Mouse (Mus musculus) embryonic facial prominence, embryonic 13.5 days (tissue): Measurements from ENCODE around the gene Hoxd1. TPM values are rescaled to one million over a fixed set of nuclear protein-coding genes. Genes with fewer than 3 reads are reported as not detected.
A peak's percentile ranks its signal among the peaks of the same experiment; 100 is the strongest.

ENCODE experiments used
- ATAC-seq: fragments of 200-750 bp; cut with Nextera tagmentation; 2 replicates; pipeline ENCODE4 v1.8.0; 2017; ENCODE audit warnings: low read depth; ENCODE audit not compliant: insufficient number of reproducible peaks, insufficient read depth, low FRiP score, low TSS enrichment
- H3K27ac ChIP-seq: fragments of 300-500 bp; sonication (generic); 2 replicates; pipeline ENCODE4 v1.5.1; 2015; ENCODE audit warnings: moderate library complexity, mild to moderate bottlenecking, inconsistent platforms
- H3K27me3 ChIP-seq: fragments of 300-500 bp; sonication (generic); 2 replicates; pipeline ENCODE4 v1.6.1; 2015; ENCODE audit warnings: mild to moderate bottlenecking, inconsistent platforms
- H3K36me3 ChIP-seq: fragments of 300-500 bp; sonication (generic); 2 replicates; pipeline ENCODE4 v1.6.1; 2015; ENCODE audit warnings: mild to moderate bottlenecking, inconsistent platforms
- H3K4me1 ChIP-seq: fragments of 300-500 bp; sonication (generic); 2 replicates; pipeline ENCODE4 v1.6.1; 2015; ENCODE audit warnings: inconsistent platforms
- H3K4me2 ChIP-seq: fragments of 300-500 bp; sonication (generic); 2 replicates; pipeline ENCODE4 v1.6.1; 2015; ENCODE audit warnings: moderate library complexity, mild to moderate bottlenecking, inconsistent platforms
- H3K4me3 ChIP-seq: fragments of 300-500 bp; sonication (generic); 2 replicates; pipeline ENCODE4 v1.5.1; 2015; ENCODE audit warnings: mild to moderate bottlenecking, inconsistent platforms
- H3K9ac ChIP-seq: fragments of 300-500 bp; sonication (generic); 2 replicates; pipeline ENCODE4 v1.6.1; 2015; ENCODE audit warnings: mild to moderate bottlenecking, inconsistent platforms
- H3K9me3 ChIP-seq: fragments of 300-500 bp; sonication (generic); 2 replicates; pipeline ENCODE4 v1.6.1; 2016; ENCODE audit warnings: inconsistent platforms
- WGBS: fragments of 180-500 bp; shearing (Covaris S2); methylation state at CpG from one replicate; pipeline ENCODE4 v1.1.7; 2015; ENCODE audit warnings: mixed read lengths; 5-methylcytosine and 5-hydroxymethylcytosine counted together
- polyA plus RNA-seq: library from polyadenylated mRNA; unstranded; fragments of >200 nt; fragmentation: Nextera tagmentation; extraction: Ambion mirVana; gene quantifications from 2 replicates; pipeline ENCODE4 v1.2.1, GENCODE M21; 2015

Gene Hoxd1
- polyA plus RNA-seq, 1 experiment from 2014 or later = 5.4 TPM

GRCm38 (mm10) chr2:74734451-74734850 is 28.3 kb upstream of the Hoxd1 start:
- ATAC-seq = no peak
- Histone ChIP-seq H3K4me3 (no peak overlapping the region), H3K9me3 (no peaks in the 10 kb centered on the region), H3K36me3 (no peaks in the 10 kb centered on the region), H3K27me3 (peaks cover 98% of the 10 kb centered on the region), H3K9ac (no peak overlapping the region), H3K27ac (no peak overlapping the region), H3K4me1 (peaks cover 17% of the 10 kb centered on the region), H3K4me2 (no peak overlapping the region)
- WGBS = 2% methylated on average over 13 of the region's 13 CpGs

- Histone ChIP-seq H3K27me3 (peaks cover 100% of the 10 kb centered on the region), H3K27ac (no peak overlapping the region), H3K4me3 (no peak overlapping the region), H3K4me2 (peak overlapping the region; percentile 46; the same call in 1 of the 2 replicates), H3K36me3 (no peaks in the 10 kb centered on the region), H3K9me3 (no peaks in the 10 kb centered on the region), H3K9ac (no peak overlapping the region), H3K4me1 (peaks cover 17% of the 10 kb centered on the region)
- ATAC-seq = no peak
- 3% methylated on average over 27 of the region's 27 CpGs for WGBS
Observed at GRCm38 (mm10) chr2:74734996-74735811, 27.6 kb upstream of the Hoxd1 start.

- no peak overlapping the region for H3K9ac ChIP-seq
- ATAC-seq = no peak
- peaks cover 100% of the 10 kb centered on the region for H3K27me3 ChIP-seq
- peak overlapping the region; percentile 29 for H3K4me3 ChIP-seq
- H3K4me1 ChIP-seq = peaks cover 17% of the 10 kb centered on the region
- H3K36me3 ChIP-seq = no peaks in the 10 kb centered on the region
- H3K9me3 ChIP-seq = no peaks in the 10 kb centered on the region
- H3K4me2 ChIP-seq = peak overlapping the region; percentile 46
- H3K27ac ChIP-seq = no peak overlapping the region
- WGBS = 1% methylated on average over 42 of the region's 42 CpGs
Observed at GRCm38 (mm10) chr2:74735851-74736687, 26.7 kb upstream of the Hoxd1 start.

GRCm38 (mm10) chr2:74736688-74737577 is 25.8 kb upstream of the Hoxd1 start:
- H3K36me3 ChIP-seq = no peaks in the 10 kb centered on the region
- H3K9ac ChIP-seq = no peak overlapping the region
- WGBS = 2% methylated on average over 15 of the region's 15 CpGs
- H3K27ac ChIP-seq = no peak overlapping the region
- peaks cover 99% of the 10 kb centered on the region for H3K27me3 ChIP-seq
- H3K9me3 ChIP-seq = no peaks in the 10 kb centered on the region
- no peak for ATAC-seq
- peak overlapping the region; percentile 46; the same call in 1 of the 2 replicates for H3K4me2 ChIP-seq
- H3K4me1 ChIP-seq = peaks cover 17% of the 10 kb centered on the region
- H3K4me3 ChIP-seq = peak overlapping the region; percentile 29

DNA sequence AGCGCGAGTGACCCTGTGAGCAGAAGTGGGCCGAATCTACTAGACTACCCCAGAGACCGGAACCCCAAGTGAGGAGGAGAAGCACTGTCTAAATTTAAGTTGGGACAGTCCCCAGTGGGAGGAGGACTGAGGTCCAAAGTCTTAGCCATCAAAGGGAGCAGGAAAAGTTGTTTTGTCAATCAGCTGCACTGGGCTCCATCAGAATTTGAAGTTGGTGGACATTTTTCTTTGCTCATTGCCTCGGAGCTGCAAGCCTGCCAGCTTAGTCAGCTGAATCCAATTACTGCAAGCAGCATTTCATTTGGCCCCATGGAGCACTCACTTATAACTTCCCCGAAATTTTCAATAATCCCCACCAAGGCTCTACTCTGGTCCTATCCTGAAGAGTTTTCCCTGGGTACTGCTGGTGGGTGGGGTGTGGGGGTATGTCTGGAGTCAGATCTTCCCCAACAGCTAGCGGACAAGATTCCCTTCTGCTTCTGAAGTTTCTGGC is 25.2 kb upstream of the Hoxd1 start:
- Histone ChIP-seq H3K36me3 (no peaks in the 10 kb centered on the region), H3K27me3 (peaks cover 99% of the 10 kb centered on the region), H3K9me3 (no peaks in the 10 kb centered on the region), H3K4me3 (no peak overlapping the region), H3K27ac (no peak overlapping the region), H3K9ac (no peak overlapping the region), H3K4me2 (no peak overlapping the region), H3K4me1 (peaks cover 16% of the 10 kb centered on the region)
- ATAC-seq = no peak
- 3% methylated on average over 7 of the region's 7 CpGs for WGBS

GRCm38 (mm10) chr2:74738623-74739475 is 23.9 kb upstream of the Hoxd1 start:
- H3K36me3 ChIP-seq = no peaks in the 10 kb centered on the region
- WGBS = 3% methylated on average over 20 of the region's 20 CpGs
- no peak overlapping the region for H3K4me3 ChIP-seq
- no peaks in the 10 kb centered on the region for H3K9me3 ChIP-seq
- no peak overlapping the region for H3K27ac ChIP-seq
- no peak overlapping the region for H3K4me2 ChIP-seq
- no peak overlapping the region for H3K9ac ChIP-seq
- peaks cover 98% of the 10 kb centered on the region for H3K27me3 ChIP-seq
- H3K4me1 ChIP-seq = peaks cover 12% of the 10 kb centered on the region; the same call in 1 of the 2 replicates
- ATAC-seq = no peak

DNA sequence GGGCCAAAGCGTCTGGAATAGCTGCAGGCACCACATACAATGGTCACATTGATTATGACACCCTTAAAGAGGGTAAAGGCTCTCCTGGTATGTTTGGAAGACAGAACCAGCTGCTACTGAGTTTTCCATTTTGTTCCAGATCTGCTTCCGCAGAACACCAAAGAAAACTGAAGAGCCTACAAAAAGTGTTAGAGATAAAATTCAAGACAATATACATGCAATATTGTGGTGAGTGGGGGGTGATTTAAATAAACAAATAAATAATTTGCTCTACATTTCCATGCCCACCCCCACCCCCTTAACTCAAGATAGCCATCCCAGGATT is 23.3 kb upstream of the Hoxd1 start:
- Histone ChIP-seq H3K27ac (no peak overlapping the region), H3K4me1 (peaks cover 12% of the 10 kb centered on the region; the same call in 1 of the 2 replicates), H3K9me3 (no peaks in the 10 kb centered on the region), H3K4me3 (no peak overlapping the region), H3K27me3 (peaks cover 98% of the 10 kb centered on the region), H3K36me3 (no peaks in the 10 kb centered on the region), H3K4me2 (no peak overlapping the region), H3K9ac (no peak overlapping the region)
- 9% methylated on average over 2 of the region's 2 CpGs for WGBS
- ATAC-seq = no peak

DNA sequence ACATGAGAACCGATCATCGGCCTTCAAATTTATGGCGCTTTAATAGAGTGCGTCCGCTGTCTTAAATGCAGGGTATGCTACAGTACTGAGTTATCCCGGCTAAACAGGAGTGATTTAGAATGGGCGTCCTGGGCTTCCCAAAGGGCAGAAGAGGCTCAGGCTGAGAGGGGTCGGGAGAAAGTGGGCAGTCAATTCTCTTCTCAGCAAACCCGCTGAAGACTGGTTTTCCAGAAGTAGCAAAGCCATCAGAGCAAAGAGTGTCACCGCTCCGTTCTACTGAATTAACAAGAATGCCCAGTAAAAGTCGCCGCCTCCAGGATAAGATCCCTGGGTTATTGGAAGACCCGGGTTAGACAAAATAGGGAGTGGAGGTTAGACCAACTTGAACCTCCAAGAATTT is 22.9 kb upstream of the Hoxd1 start:
- no peak overlapping the region for H3K9ac ChIP-seq
- H3K4me1 ChIP-seq = peaks cover 12% of the 10 kb centered on the region; the same call in 1 of the 2 replicates
- no peak for ATAC-seq
- 0 out of 2 replicates have a peak overlapping the region, but pooled peaks have one; percentile 28 for H3K4me2 ChIP-seq
- no peaks in the 10 kb centered on the region for H3K9me3 ChIP-seq
- H3K4me3 ChIP-seq = no peak overlapping the region
- no peak overlapping the region for H3K27ac ChIP-seq
- H3K27me3 ChIP-seq = peaks cover 98% of the 10 kb centered on the region
- H3K36me3 ChIP-seq = no peaks in the 10 kb centered on the region
- WGBS = 2% methylated on average over 14 of the region's 14 CpGs

- Histone ChIP-seq H3K4me3 (no peak overlapping the region; the same call in 1 of the 2 replicates), H3K27ac (no peak overlapping the region), H3K9ac (no peak overlapping the region), H3K9me3 (no peaks in the 10 kb centered on the region), H3K4me2 (peak overlapping the region; percentile 28; the same call in 1 of the 2 replicates), H3K4me1 (peaks cover 9% of the 10 kb centered on the region; the same call in 1 of the 2 replicates), H3K27me3 (peaks cover 98% of the 10 kb centered on the region), H3K36me3 (no peaks in the 10 kb centered on the region)
- 2% methylated on average over 43 of the region's 43 CpGs for WGBS
- ATAC-seq = no peak
Observed at GRCm38 (mm10) chr2:74740311-74741091, 22.3 kb upstream of the Hoxd1 start.
